Mouse (Mus musculus): Measurements from ENCODE around the gene Lrrc41. TPM values are rescaled to one million over a fixed set of nuclear protein-coding genes. Genes with fewer than 3 reads are reported as not detected.
A peak's percentile ranks its signal among the peaks of the same experiment; 100 is the strongest.

Gene Lrrc41
- 60.2 and 63.3 TPM in 2 replicates for polyA plus RNA-seq (2016; fragmentation: Nextera tagmentation; extraction: Ambion mirVana)

GRCm38 (mm10) chr4:116074861-116075620 is at the start of gene Lrrc41, which contains the start of gene Uqcrh:
Lrrc41 (plus strand) TSS chr4:116075269.
Uqcrh (minus strand) TSS chr4:116075071.
- peak within 1 kb of the TSS; percentile 95 for H3K4me3 ChIP-seq
- H3K4me2 ChIP-seq, result peak within 1 kb of the TSS; percentile 88
- peak; percentile 92 for ATAC-seq (ENCODE audit: insufficient number of reproducible peaks, low FRiP score)
- H3K27ac ChIP-seq (ENCODE audit: poor library complexity, severe bottlenecking), result peak within 1 kb of the TSS; percentile 99
- H3K36me3 ChIP-seq, result peaks cover 11% of the 10 kb centered on the region
- H3K4me1 ChIP-seq (replicated peaks), result peaks cover 36% of the 10 kb centered on the region
- H3K27me3 ChIP-seq (replicated peaks), result no peaks in the 10 kb centered on the region
- under 1% methylated on average over 55 of the region's 55 CpGs for WGBS
- H3K9ac ChIP-seq, result peak within 1 kb of the TSS; percentile 100
- H3K9me3 ChIP-seq (replicated peaks), result no peaks in the 10 kb centered on the region

GRCm38 (mm10) chr4:116032906-116033305 is 42.2 kb upstream of the Lrrc41 start:
- Histone ChIP-seq H3K27ac (ENCODE audit: poor library complexity, severe bottlenecking) (no peak overlapping the region), H3K9me3 (replicated peaks) (no peaks in the 10 kb centered on the region), H3K27me3 (replicated peaks) (no peaks in the 10 kb centered on the region), H3K4me3 (no peak overlapping the region), H3K4me1 (replicated peaks) (no peaks in the 10 kb centered on the region), H3K36me3 (peaks cover 54% of the 10 kb centered on the region), H3K9ac (no peak overlapping the region), H3K4me2 (no peak overlapping the region)
- ATAC-seq (ENCODE audit: insufficient number of reproducible peaks, low FRiP score), result no peak
- WGBS, result 86% methylated on average over 9 of the region's 9 CpGs

GRCm38 (mm10) chr4:116033374-116033773 is 41.7 kb upstream of the Lrrc41 start:
- no peak overlapping the region for H3K9ac ChIP-seq
- ATAC-seq (ENCODE audit: insufficient number of reproducible peaks, low FRiP score), result no peak
- H3K4me3 ChIP-seq, result no peak overlapping the region
- no peak overlapping the region for H3K4me2 ChIP-seq
- H3K36me3 ChIP-seq, result peaks cover 58% of the 10 kb centered on the region
- H3K27me3 ChIP-seq (replicated peaks), result no peaks in the 10 kb centered on the region
- no peaks in the 10 kb centered on the region for H3K4me1 ChIP-seq (replicated peaks)
- WGBS, result 85% methylated on average over 5 of the region's 5 CpGs
- no peak overlapping the region for H3K27ac ChIP-seq (ENCODE audit: poor library complexity, severe bottlenecking)
- H3K9me3 ChIP-seq (replicated peaks), result no peaks in the 10 kb centered on the region

GRCm38 (mm10) chr4:116040466-116040865 is 34.6 kb upstream of the Lrrc41 start:
- Histone ChIP-seq H3K4me3 (no peak overlapping the region), H3K27me3 (replicated peaks) (no peaks in the 10 kb centered on the region), H3K4me2 (no peak overlapping the region), H3K9me3 (replicated peaks) (no peaks in the 10 kb centered on the region), H3K4me1 (replicated peaks) (no peaks in the 10 kb centered on the region), H3K27ac (ENCODE audit: poor library complexity, severe bottlenecking) (no peak overlapping the region), H3K36me3 (peaks cover 69% of the 10 kb centered on the region), H3K9ac (no peak overlapping the region)
- 87% methylated on average over 2 of the region's 2 CpGs for WGBS
- ATAC-seq (ENCODE audit: insufficient number of reproducible peaks, low FRiP score), result no peak

GRCm38 (mm10) chr4:116042186-116042585 is 32.9 kb upstream of the Lrrc41 start:
- Histone ChIP-seq H3K4me3 (no peak overlapping the region), H3K4me1 (replicated peaks) (no peaks in the 10 kb centered on the region), H3K36me3 (peaks cover 57% of the 10 kb centered on the region), H3K4me2 (no peak overlapping the region), H3K27ac (ENCODE audit: poor library complexity, severe bottlenecking) (no peak overlapping the region), H3K27me3 (replicated peaks) (no peaks in the 10 kb centered on the region), H3K9me3 (replicated peaks) (no peaks in the 10 kb centered on the region), H3K9ac (no peak overlapping the region)
- ATAC-seq (ENCODE audit: insufficient number of reproducible peaks, low FRiP score), result no peak
- WGBS, result 69% methylated on average over 3 of the region's 3 CpGs

GRCm38 (mm10) chr4:116046604-116047003 is 28.5 kb upstream of the Lrrc41 start:
- peaks cover 36% of the 10 kb centered on the region for H3K36me3 ChIP-seq
- no peaks in the 10 kb centered on the region for H3K9me3 ChIP-seq (replicated peaks)
- no peak overlapping the region for H3K4me3 ChIP-seq
- no peak overlapping the region for H3K27ac ChIP-seq (ENCODE audit: poor library complexity, severe bottlenecking)
- H3K27me3 ChIP-seq (replicated peaks), result no peaks in the 10 kb centered on the region
- ATAC-seq (ENCODE audit: insufficient number of reproducible peaks, low FRiP score), result no peak
- H3K9ac ChIP-seq, result no peak overlapping the region
- no peak overlapping the region for H3K4me2 ChIP-seq
- H3K4me1 ChIP-seq (replicated peaks), result no peaks in the 10 kb centered on the region
- 60% methylated on average over 2 of the region's 2 CpGs for WGBS

- no peak for ATAC-seq (ENCODE audit: insufficient number of reproducible peaks, low FRiP score)
- Histone ChIP-seq H3K4me2 (no peak overlapping the region), H3K4me3 (no peak overlapping the region), H3K36me3 (peaks cover 26% of the 10 kb centered on the region), H3K9ac (no peak overlapping the region), H3K27ac (ENCODE audit: poor library complexity, severe bottlenecking) (no peak overlapping the region), H3K4me1 (replicated peaks) (peaks cover 7% of the 10 kb centered on the region), H3K27me3 (replicated peaks) (no peaks in the 10 kb centered on the region), H3K9me3 (replicated peaks) (no peaks in the 10 kb centered on the region)
- 90% methylated on average over 1 of the region's 1 CpGs for WGBS
Observed at GRCm38 (mm10) chr4:116047681-116048080, 27.4 kb upstream of the Lrrc41 start.

GRCm38 (mm10) chr4:116048130-116048920 is 26.7 kb upstream of the Lrrc41 start:
- no peak for ATAC-seq (ENCODE audit: insufficient number of reproducible peaks, low FRiP score)
- 75% methylated on average over 7 of the region's 7 CpGs for WGBS
- no peak overlapping the region for H3K4me3 ChIP-seq
- no peak overlapping the region for H3K27ac ChIP-seq (ENCODE audit: poor library complexity, severe bottlenecking)
- no peaks in the 10 kb centered on the region for H3K27me3 ChIP-seq (replicated peaks)
- no peak overlapping the region for H3K9ac ChIP-seq
- peaks cover 11% of the 10 kb centered on the region for H3K4me1 ChIP-seq (replicated peaks)
- peaks cover 20% of the 10 kb centered on the region for H3K36me3 ChIP-seq
- no peak overlapping the region for H3K4me2 ChIP-seq
- H3K9me3 ChIP-seq (replicated peaks), result no peaks in the 10 kb centered on the region

GRCm38 (mm10) chr4:116049211-116049610 is 25.9 kb upstream of the Lrrc41 start:
- no peak overlapping the region for H3K27ac ChIP-seq (ENCODE audit: poor library complexity, severe bottlenecking)
- peaks cover 13% of the 10 kb centered on the region for H3K36me3 ChIP-seq
- H3K4me2 ChIP-seq, result no peak overlapping the region
- no peak overlapping the region for H3K4me3 ChIP-seq
- WGBS, result 71% methylated on average over 3 of the region's 3 CpGs
- H3K9me3 ChIP-seq (replicated peaks), result no peaks in the 10 kb centered on the region
- H3K4me1 ChIP-seq (replicated peaks), result peaks cover 14% of the 10 kb centered on the region
- ATAC-seq (ENCODE audit: insufficient number of reproducible peaks, low FRiP score), result no peak
- H3K27me3 ChIP-seq (replicated peaks), result no peaks in the 10 kb centered on the region
- H3K9ac ChIP-seq, result no peak overlapping the region

GRCm38 (mm10) chr4:116052526-116053293 is 22.4 kb upstream of the Lrrc41 start:
- H3K4me2 ChIP-seq, result peak overlapping the region; percentile 97
- peaks cover 7% of the 10 kb centered on the region for H3K36me3 ChIP-seq
- no peaks in the 10 kb centered on the region for H3K27me3 ChIP-seq (replicated peaks)
- 9% methylated on average over 22 of the region's 22 CpGs for WGBS
- peak overlapping the region; percentile 71 for H3K9ac ChIP-seq
- H3K9me3 ChIP-seq (replicated peaks), result no peaks in the 10 kb centered on the region
- peaks cover 14% of the 10 kb centered on the region for H3K4me1 ChIP-seq (replicated peaks)
- H3K4me3 ChIP-seq, result peak overlapping the region; percentile 64
- H3K27ac ChIP-seq (ENCODE audit: poor library complexity, severe bottlenecking), result peak overlapping the region; percentile 95
- peak; percentile 52; the same call in 1 of the 2 replicates for ATAC-seq (ENCODE audit: insufficient number of reproducible peaks, low FRiP score)
